Mouse (Mus musculus) kidney, embryonic 14.5 days (tissue): ENCODE measurements around the gene Thap7. TPM values are rescaled to one million over a fixed set of nuclear protein-coding genes. Genes with fewer than 3 reads are reported as not detected.

Experiments used
- ATAC-seq: fragments of 200-750 bp; cut with Nextera tagmentation; 2 replicates; pipeline ENCODE4 v1.8.0; 2017; ENCODE audit warnings: moderate number of reproducible peaks, mild to moderate bottlenecking, moderate TSS enrichment, moderate library complexity; ENCODE audit not compliant: low FRiP score, low TSS enrichment
- H3K27ac ChIP-seq: fragments of 300-500 bp; sonication (generic); 2 replicates; pipeline ENCODE4 v1.5.1; 2014; ENCODE audit warnings: low read depth, mild to moderate bottlenecking, low read length, moderate library complexity, mixed read lengths
- H3K27me3 ChIP-seq: fragments of 300-500 bp; sonication (generic); 2 replicates; pipeline ENCODE4 v1.6.1; 2014; ENCODE audit warnings: mild to moderate bottlenecking, low read length; ENCODE audit not compliant: control insufficient read depth, insufficient read depth
- H3K36me3 ChIP-seq: fragments of 300-500 bp; sonication (generic); 2 replicates; pipeline ENCODE4 v1.6.1; 2014; ENCODE audit warnings: low read length, mixed read lengths; ENCODE audit not compliant: control insufficient read depth, insufficient read depth
- H3K4me1 ChIP-seq: fragments of 300-500 bp; sonication (generic); 2 replicates; pipeline ENCODE4 v1.6.1; 2014; ENCODE audit warnings: low read length, mixed read lengths; ENCODE audit not compliant: control insufficient read depth, insufficient read depth
- H3K4me2 ChIP-seq: fragments of 300-500 bp; sonication (generic); replicated peaks from 2 replicates; pipeline ENCODE4 v1.6.1; 2014; ENCODE audit warnings: low read depth, mild to moderate bottlenecking, low read length
- H3K4me3 ChIP-seq: fragments of 300-500 bp; sonication (generic); 2 replicates; pipeline ENCODE4 v1.5.1; 2014; ENCODE audit warnings: mild to moderate bottlenecking, low read length
- H3K9ac ChIP-seq: fragments of 300-500 bp; sonication (generic); 2 replicates; pipeline ENCODE4 v1.6.1; 2014; ENCODE audit warnings: low read depth, mild to moderate bottlenecking, low read length, moderate library complexity
- H3K9me3 ChIP-seq: fragments of 300-500 bp; sonication (generic); 2 replicates; pipeline ENCODE4 v1.6.1; 2016; ENCODE audit warnings: low read length; ENCODE audit not compliant: control insufficient read depth
- WGBS: fragments of 180-500 bp; shearing (Covaris S2); extraction: QIAGEN DNeasy Blood & Tissue Kit; methylation state at CpG from one replicate; pipeline ENCODE4 v1.1.7; 2014; 5-methylcytosine and 5-hydroxymethylcytosine counted together
- polyA plus RNA-seq: library from polyadenylated mRNA; unstranded; fragments of >200 nt; fragmentation: Nextera tagmentation; extraction: Ambion mirVana; gene quantifications from 2 replicates; pipeline ENCODE4 v1.2.1, GENCODE M21; 2014

The Thap7 gene
- polyA plus RNA-seq, 1 experiment from 2014 or later: 49.1 TPM

GRCm38 (mm10) chr16:17552837-17553236 lies 21.9 kb upstream of the Thap7 start:
- Histone ChIP-seq H3K4me1 (no peaks in the 10 kb centered on the region; the same call in 1 of the 2 replicates), H3K9me3 (no peaks in the 10 kb centered on the region), H3K36me3 (no peaks in the 10 kb centered on the region), H3K4me3 (no peak overlapping the region), H3K4me2 (no peak overlapping the region), H3K27me3 (no peaks in the 10 kb centered on the region), H3K9ac (no peak overlapping the region), H3K27ac (no peak overlapping the region)
- WGBS: 79% methylated on average over 7 of the region's 7 CpGs
- ATAC-seq: no peak

GRCm38 (mm10) chr16:17542632-17543031 lies 11.7 kb upstream of the Thap7 start:
- no peak for ATAC-seq
- Histone ChIP-seq H3K4me1 (no peaks in the 10 kb centered on the region), H3K9me3 (no peaks in the 10 kb centered on the region), H3K4me3 (no peak overlapping the region), H3K27ac (no peak overlapping the region), H3K27me3 (peaks cover 7% of the 10 kb centered on the region; the same call in 1 of the 2 replicates), H3K4me2 (no peak overlapping the region), H3K9ac (no peak overlapping the region), H3K36me3 (no peaks in the 10 kb centered on the region)
- 79% methylated on average over 2 of the region's 2 CpGs for WGBS

- Histone ChIP-seq H3K4me1 (peaks cover 3% of the 10 kb centered on the region), H3K36me3 (no peaks in the 10 kb centered on the region), H3K4me2 (no peak overlapping the region), H3K9me3 (no peaks in the 10 kb centered on the region), H3K9ac (no peak overlapping the region), H3K27me3 (no peaks in the 10 kb centered on the region), H3K4me3 (no peak overlapping the region), H3K27ac (no peak overlapping the region)
- WGBS: 90% methylated on average over 3 of the region's 3 CpGs
- no peak for ATAC-seq
Observed at GRCm38 (mm10) chr16:17536584-17536983, 5.6 kb upstream of the Thap7 start.

- 75% methylated on average over 14 of the region's 14 CpGs for WGBS
- no peak for ATAC-seq
- H3K9ac ChIP-seq: no peak overlapping the region
- no peak overlapping the region for H3K27ac ChIP-seq
- H3K4me2 ChIP-seq: no peak overlapping the region
- peaks cover 12% of the 10 kb centered on the region for H3K4me1 ChIP-seq
- H3K27me3 ChIP-seq: no peaks in the 10 kb centered on the region
- H3K4me3 ChIP-seq: no peak overlapping the region
- no peaks in the 10 kb centered on the region for H3K9me3 ChIP-seq
- H3K36me3 ChIP-seq: peaks cover 13% of the 10 kb centered on the region
Observed at GRCm38 (mm10) chr16:17532676-17533329, 1.9 kb upstream of the Thap7 start.

GRCm38 (mm10) chr16:17532271-17532670 lies 1.3 kb upstream of the Thap7 start:
- H3K9me3 ChIP-seq: no peaks in the 10 kb centered on the region
- no peak overlapping the region for H3K4me3 ChIP-seq
- H3K4me2 ChIP-seq: no peak overlapping the region; the same call in 1 of the 2 replicates
- no peak for ATAC-seq
- no peaks in the 10 kb centered on the region for H3K27me3 ChIP-seq
- no peak overlapping the region for H3K9ac ChIP-seq
- no peak overlapping the region for H3K27ac ChIP-seq
- WGBS: 49% methylated on average over 4 of the region's 4 CpGs
- peaks cover 19% of the 10 kb centered on the region for H3K36me3 ChIP-seq
- H3K4me1 ChIP-seq: peaks cover 12% of the 10 kb centered on the region

- peak overlapping the region; percentile 95 for H3K27ac ChIP-seq
- ATAC-seq: peak; percentile 23; the same call in 1 of the 2 replicates
- WGBS: 15% methylated on average over 17 of the region's 17 CpGs
- peak overlapping the region; percentile 74 for H3K4me2 ChIP-seq
- H3K4me1 ChIP-seq: peaks cover 12% of the 10 kb centered on the region
- H3K9ac ChIP-seq: peak overlapping the region; percentile 81
- peaks cover 40% of the 10 kb centered on the region for H3K36me3 ChIP-seq
- no peaks in the 10 kb centered on the region for H3K27me3 ChIP-seq
- no peaks in the 10 kb centered on the region for H3K9me3 ChIP-seq
- H3K4me3 ChIP-seq: peak overlapping the region; percentile 67
Observed at GRCm38 (mm10) chr16:17529981-17530586, 852 bp downstream of the Thap7 start.

GRCm38 (mm10) chr16:17528276-17528675 lies 2.7 kb downstream of the Thap7 start:
- Histone ChIP-seq H3K27me3 (no peaks in the 10 kb centered on the region), H3K9ac (no peak overlapping the region), H3K4me1 (peaks cover 12% of the 10 kb centered on the region), H3K36me3 (peaks cover 54% of the 10 kb centered on the region), H3K9me3 (no peaks in the 10 kb centered on the region), H3K4me2 (no peak overlapping the region), H3K4me3 (no peak overlapping the region), H3K27ac (no peak overlapping the region)
- WGBS: 90% methylated on average over 13 of the region's 13 CpGs
- no peak for ATAC-seq

GRCm38 (mm10) chr16:17527606-17528005 lies 3.3 kb downstream of the Thap7 start:
- Histone ChIP-seq H3K36me3 (peaks cover 60% of the 10 kb centered on the region), H3K9ac (no peak overlapping the region)
- no peak for ATAC-seq

GRCm38 (mm10) chr16:17526223-17526622 lies 4.7 kb downstream of the Thap7 start:
- H3K9ac ChIP-seq: no peak overlapping the region
- H3K4me2 ChIP-seq: no peak overlapping the region
- no peak for ATAC-seq
- WGBS: 91% methylated on average over 6 of the region's 6 CpGs
- no peaks in the 10 kb centered on the region for H3K9me3 ChIP-seq
- no peak overlapping the region for H3K4me3 ChIP-seq
- no peak overlapping the region for H3K27ac ChIP-seq
- peaks cover 7% of the 10 kb centered on the region; the same call in 1 of the 2 replicates for H3K4me1 ChIP-seq
- peaks cover 74% of the 10 kb centered on the region for H3K36me3 ChIP-seq
- H3K27me3 ChIP-seq: no peaks in the 10 kb centered on the region

More at GRCm38 (mm10) chr16:17527606-17528005, 3.3 kb downstream of the Thap7 start:
- no peaks in the 10 kb centered on the region for H3K9me3 ChIP-seq
- H3K27me3 ChIP-seq: no peaks in the 10 kb centered on the region
- H3K4me3 ChIP-seq: no peak overlapping the region
- H3K4me2 ChIP-seq: no peak overlapping the region
- no peak overlapping the region for H3K27ac ChIP-seq
- peaks cover 12% of the 10 kb centered on the region for H3K4me1 ChIP-seq
